Mouse (Mus musculus) cortical plate, adult 2 months (tissue): Measurements from ENCODE around the gene Mycl. TPM values are rescaled to one million over a fixed set of nuclear protein-coding genes. Genes with fewer than 3 reads are reported as not detected.
"Not testable (repeated sequence)": the region's sequence is repeated elsewhere in the genome, so short reads cannot be mapped to it uniquely, and the experiment has no call there.

Source experiments
- H3K27ac ChIP-seq: fragments of 200-500 bp; 2 replicates; pipeline ENCODE4 v1.5.1; 2012; ENCODE audit warnings: low read length, control low read depth, inconsistent platforms; ENCODE audit not compliant: insufficient read depth
- H3K4me1 ChIP-seq: fragments of 200-500 bp; 2 replicates; pipeline ENCODE4 v1.6.1; 2011; ENCODE audit warnings: low read length; ENCODE audit not compliant: control insufficient read depth, insufficient read depth
- H3K4me3 ChIP-seq: fragments of 200-500 bp; 2 replicates; pipeline ENCODE4 v1.5.1; 2011; ENCODE audit warnings: mild to moderate bottlenecking, low read length, control low read depth; ENCODE audit not compliant: insufficient read depth
- CTCF ChIP-seq: fragments of 200-500 bp; IDR thresholded peaks from 2 replicates; pipeline ENCODE4 v1.5.1; 2011; ENCODE audit warnings: mild to moderate bottlenecking, control low read depth, low read length; ENCODE audit not compliant: insufficient read depth; ENCODE audit errors: extremely low read depth
- POLR2A ChIP-seq: fragments of 200-500 bp; IDR thresholded peaks from 2 replicates; pipeline ENCODE4 v1.6.1; 2011; ENCODE audit warnings: mild to moderate bottlenecking, low read length, control low read depth; ENCODE audit not compliant: insufficient read depth; ENCODE audit errors: extremely low read depth
- polyA plus RNA-seq: library from polyadenylated mRNA; depleted of rRNA; stranded (reverse); fragments of >200 nt; gene quantifications from 2 replicates; pipeline ENCODE4 v1.2.3, GENCODE M21; 2012

Gene Mycl
- polyA plus RNA-seq, 1 experiment = 8.4 TPM

DNA sequence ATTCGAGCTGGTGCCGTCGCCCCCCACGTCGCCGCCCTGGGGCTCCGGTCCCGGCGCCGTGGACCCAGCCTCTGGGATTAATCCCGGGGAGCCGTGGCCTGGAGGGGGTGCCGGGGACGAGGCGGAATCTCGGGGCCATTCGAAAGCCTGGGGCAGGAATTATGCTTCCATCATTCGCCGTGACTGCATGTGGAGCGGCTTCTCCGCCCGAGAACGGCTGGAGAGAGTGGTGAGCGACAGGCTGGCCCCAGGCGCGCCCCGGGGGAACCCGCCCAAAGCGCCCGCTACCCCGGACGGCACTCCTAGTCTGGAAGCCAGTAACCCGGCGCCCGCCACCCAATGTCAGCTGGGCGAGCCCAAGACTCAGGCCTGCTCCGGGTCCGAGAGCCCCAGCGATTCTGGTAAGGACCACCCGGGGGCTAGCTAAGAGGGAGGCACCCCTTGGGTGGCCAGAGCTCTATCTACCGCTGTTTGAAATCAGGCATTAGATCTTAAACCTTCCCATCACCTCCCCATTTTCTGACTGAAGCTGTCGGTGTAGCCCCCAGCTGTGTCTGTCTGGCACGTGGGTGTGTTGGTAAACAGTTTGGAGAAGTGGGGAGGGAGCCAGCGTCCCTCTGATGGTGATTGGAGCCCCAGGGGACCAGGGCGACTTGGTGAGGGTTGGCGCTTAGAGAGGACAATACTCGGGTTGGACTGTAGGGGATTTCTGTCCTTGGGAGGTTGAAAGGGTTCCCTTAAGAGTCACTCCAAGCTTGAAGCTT lies 1.3 kb downstream of the Mycl start:
- TF ChIP-seq POLR2A (no peak), CTCF (no peak)
- Histone ChIP-seq H3K4me1 (peaks cover 3% of the 10 kb centered on the region; the same call in 1 of the 2 replicates), H3K27ac (peak overlapping the region; percentile 71), H3K4me3 (peak overlapping the region; percentile 55)

DNA sequence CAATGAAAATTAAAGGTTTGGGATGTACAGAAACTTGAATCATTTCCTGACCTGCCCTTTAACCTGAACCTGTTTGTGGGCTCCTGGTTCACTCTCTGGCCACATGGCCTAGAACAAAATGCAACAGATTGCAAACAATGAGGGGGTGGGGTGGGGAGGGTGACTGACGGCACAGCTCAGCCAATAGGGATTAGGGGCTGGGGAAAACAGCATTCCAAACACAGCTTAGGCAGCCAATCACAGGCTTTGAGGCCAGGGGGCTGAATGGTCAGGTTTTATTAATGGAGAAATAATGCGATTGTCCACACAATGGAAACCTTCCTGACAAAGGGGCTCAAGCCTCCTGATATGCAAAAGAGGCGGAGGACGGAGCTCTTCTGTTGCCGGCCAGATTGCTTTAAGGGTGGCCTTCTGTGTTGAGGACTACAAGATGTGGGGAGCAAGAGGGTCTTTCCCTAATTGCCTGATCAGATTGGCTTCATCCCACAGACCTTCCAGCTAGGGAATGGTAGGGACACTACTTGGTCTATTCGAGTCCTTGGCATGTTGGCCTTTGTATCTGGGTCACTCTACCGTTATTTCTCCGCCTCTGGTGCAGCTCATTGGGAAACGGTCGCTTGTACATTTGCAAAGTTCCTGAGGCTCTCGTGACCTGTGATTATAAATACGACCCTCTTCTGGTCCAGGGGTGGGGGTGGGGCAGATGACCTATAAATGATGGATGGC lies 3.2 kb downstream of the Mycl start:
- TF ChIP-seq POLR2A (no peak), CTCF (no peak)
- peaks cover 3% of the 10 kb centered on the region; the same call in 1 of the 2 replicates for H3K4me1 ChIP-seq
- no peak overlapping the region for H3K27ac ChIP-seq
- peak overlapping the region; percentile 31; the same call in 1 of the 2 replicates for H3K4me3 ChIP-seq

DNA sequence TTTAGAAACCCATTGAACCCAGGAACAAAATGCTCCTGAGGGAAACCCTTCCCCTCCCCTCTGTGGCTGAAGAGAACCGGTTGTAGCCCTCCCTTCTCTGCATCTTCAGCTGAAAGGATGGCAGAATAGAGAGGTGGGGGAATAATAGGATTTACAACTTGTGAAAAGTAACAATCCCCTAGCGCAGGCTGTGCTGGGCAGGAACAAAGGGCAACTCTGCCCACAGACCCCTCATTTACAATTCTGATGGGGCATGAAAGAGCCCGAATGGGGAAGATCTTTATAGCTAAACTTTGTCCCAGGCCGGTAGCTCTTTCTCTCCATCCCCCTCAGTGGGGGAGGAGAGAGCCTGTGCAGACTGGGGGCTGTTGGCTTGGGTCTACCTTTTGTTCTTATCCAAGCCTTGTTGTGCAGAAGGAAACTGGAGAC lies 3.8 kb downstream of the Mycl start:
- no peak overlapping the region for H3K27ac ChIP-seq
- no peak for TF ChIP-seq POLR2A
- no peak for TF ChIP-seq CTCF
- 0 out of 2 replicates have a peak overlapping the region, but pooled peaks have one; percentile 31 for H3K4me3 ChIP-seq

DNA sequence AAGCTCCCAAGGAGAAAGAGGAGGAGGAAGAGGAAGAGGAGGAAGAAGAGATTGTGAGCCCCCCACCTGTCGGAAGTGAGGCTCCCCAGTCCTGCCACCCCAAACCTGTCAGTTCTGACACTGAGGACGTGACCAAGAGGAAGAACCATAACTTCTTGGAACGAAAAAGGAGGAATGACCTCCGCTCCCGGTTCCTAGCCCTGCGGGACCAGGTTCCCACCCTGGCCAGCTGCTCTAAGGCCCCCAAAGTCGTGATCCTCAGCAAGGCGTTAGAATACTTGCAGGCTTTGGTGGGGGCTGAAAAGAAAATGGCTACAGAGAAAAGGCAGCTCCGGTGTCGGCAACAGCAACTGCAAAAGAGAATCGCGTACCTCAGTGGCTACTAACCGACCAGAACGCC lies 4.7 kb downstream of the Mycl start:
- no peak for TF ChIP-seq POLR2A
- no peak for TF ChIP-seq CTCF
- Histone ChIP-seq H3K4me3 (no peak overlapping the region), H3K4me1 (peaks cover 2% of the 10 kb centered on the region; the same call in 1 of the 2 replicates), H3K27ac (no peak overlapping the region)

More for the DNA sequence above, 3.8 kb downstream of the Mycl start:
- H3K4me1 ChIP-seq = peaks cover 3% of the 10 kb centered on the region; the same call in 1 of the 2 replicates

DNA sequence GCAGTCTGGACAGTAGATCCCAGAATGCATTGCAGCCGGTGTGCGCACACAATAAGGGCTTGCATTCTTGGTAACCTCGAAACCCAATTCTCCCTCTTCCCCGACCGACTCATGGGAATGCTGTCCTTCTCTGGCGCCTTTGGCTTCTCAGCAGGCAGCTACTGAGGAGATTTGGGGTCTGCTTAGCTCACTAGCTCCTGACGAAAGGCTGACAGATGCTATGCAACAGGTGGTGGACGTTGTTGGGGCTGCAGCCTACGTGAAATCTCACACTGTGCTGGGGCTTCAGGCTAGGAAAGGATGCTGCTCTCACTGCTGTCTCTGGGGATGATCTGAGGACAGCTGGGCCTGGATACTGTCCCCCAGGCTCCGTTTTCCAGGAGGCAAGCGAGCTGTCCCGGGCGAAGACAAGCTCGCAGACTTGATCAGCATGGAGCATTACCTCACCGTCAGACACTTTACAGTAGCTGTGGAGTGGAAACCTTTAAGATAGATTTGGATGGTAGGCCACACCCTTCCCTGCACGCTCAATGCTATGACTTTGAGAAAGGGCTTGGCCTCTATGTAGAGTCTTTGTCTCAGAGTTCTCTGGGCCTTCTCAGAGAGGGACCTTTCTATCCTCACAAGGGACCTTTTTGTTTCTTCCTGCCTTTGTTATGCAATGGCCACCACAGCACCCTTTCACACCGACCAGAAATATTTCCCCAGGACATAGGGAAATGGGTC lies 5.3 kb downstream of the Mycl start:
- Histone ChIP-seq H3K4me3 (no peak overlapping the region), H3K4me1 (peaks cover 5% of the 10 kb centered on the region; the same call in 1 of the 2 replicates), H3K27ac (no peak overlapping the region)
- TF ChIP-seq CTCF (no peak), POLR2A (no peak)

DNA sequence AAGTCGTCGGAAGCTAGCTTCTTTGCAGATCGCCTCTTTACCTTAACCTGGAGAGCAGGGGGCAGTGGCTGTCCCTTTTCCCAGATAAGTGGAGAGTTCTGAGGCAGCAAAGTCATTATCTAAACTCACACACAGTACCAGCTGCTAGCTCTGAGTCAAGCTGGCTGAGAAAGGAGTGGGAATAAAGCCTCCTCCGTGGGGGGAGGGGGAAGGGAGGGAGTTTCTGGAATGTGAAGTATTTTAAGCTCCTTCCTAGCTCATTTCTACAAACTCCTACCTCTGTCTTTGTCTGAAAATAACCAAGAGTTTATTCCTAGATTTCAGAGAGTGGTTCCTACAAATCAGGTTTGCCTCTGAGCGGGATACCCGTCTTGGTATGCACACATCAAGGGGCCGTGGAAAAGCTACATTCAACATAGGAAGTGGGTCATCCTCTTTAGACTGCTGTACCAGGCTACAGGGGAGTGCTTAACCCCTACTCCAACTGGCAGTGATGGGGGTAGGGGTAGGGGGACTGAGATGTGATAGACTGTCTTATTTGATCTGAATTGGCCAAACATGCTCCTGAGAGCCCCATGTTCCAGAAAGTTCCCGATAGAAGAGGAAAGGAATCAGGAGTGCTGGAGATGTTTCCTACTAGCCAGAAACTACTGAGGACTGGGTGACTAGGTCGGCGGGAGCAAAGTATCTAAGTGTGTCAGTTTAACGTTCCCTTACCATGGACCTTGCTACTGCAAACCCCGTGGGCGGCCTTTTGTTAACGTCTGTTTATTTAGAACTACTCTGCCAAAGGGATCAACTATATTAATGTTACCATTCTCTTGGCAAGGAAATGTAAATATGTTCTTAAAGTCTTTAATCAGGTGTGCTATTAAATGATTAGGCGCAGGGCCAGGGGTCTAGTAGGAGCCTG lies 9.9 kb downstream of the Mycl start:
- Histone ChIP-seq H3K27ac (no peak overlapping the region), H3K4me1 (peaks cover 3% of the 10 kb centered on the region; the same call in 1 of the 2 replicates), H3K4me3 (no peak overlapping the region)
- TF ChIP-seq POLR2A = no peak

DNA sequence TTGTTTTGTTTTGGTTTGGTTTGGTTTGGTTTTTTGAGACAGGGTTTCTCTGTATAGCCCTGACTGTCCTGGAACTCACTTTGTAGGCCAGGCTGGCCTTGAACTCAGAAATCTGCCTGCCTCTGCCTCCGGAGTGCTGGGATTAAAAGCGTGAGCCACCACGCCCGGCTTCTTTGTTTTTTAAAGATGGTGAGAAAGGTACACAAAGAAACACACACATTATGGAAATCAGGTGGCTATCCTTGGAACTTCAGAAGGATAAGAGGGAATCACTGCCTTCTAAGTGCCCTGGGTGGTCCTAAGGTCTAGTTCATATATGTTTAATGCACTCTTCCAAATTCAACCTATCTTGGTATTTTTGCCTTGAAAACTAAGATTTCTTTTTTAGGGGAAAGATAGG lies 17.0 kb downstream of the Mycl start:
- not testable (repeated sequence) for H3K4me3 ChIP-seq, H3K4me1 ChIP-seq, H3K27ac ChIP-seq

DNA sequence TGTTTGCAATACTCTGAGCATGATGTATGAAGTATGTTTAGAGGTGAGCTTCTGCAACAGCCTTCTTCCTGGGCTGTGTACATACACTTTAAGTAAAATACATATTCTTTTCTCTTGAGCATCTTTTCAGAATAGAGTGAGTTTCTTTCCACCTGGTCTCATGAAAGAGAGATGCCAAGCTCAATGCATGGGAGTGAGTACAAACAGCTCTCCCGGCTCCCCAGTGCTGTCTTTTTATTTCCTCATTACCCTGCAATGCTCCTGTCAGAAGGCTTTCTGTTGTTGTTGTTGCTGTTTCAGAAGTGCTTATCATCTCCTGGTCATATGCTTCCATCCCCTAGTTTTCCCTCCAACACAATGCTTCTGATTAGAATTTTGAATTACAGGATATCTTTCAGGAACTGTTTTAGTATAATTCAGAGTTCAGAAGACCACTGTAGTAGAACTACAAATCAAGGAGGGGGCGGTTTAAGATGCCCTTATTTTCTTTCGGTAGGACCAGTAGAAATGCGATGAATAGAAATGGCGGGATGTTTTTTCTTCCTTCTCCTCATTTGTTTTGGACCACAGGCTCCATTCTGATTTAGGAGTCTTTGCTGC lies 18.0 kb downstream of the Mycl start:
- Histone ChIP-seq H3K4me1 (peaks cover 5% of the 10 kb centered on the region; the same call in 1 of the 2 replicates), H3K4me3 (no peak overlapping the region), H3K27ac (peak overlapping the region; percentile 9; the same call in 1 of the 2 replicates)
- TF ChIP-seq CTCF = no peak
- TF ChIP-seq POLR2A = no peak
